Mouse (Mus musculus) ES-E14 (cell line): ENCODE data around the gene Cox4i1. TPM values are rescaled to one million over a fixed set of nuclear protein-coding genes. Genes with fewer than 3 reads are reported as not detected.
A peak's percentile ranks its signal among the peaks of the same experiment; 100 is the strongest.

Source experiments
- DNase-seq: peaks from one replicate; pipeline ENCODE4 v3.0.0-alpha.2; 2013; ENCODE audit warnings: low read depth, low spot score
- H3K27ac ChIP-seq: 2 replicates; pipeline ENCODE4 v1.5.1; 2012; ENCODE audit warnings: low read depth, mild to moderate bottlenecking, low read length, moderate library complexity, mixed read lengths; ENCODE audit not compliant: poor library complexity, insufficient read depth, severe bottlenecking
- H3K36me3 ChIP-seq: 2 replicates; pipeline ENCODE4 v1.6.1; 2012; ENCODE audit warnings: mild to moderate bottlenecking, low read length, moderate library complexity, mixed read lengths; ENCODE audit not compliant: control insufficient read depth, poor library complexity, insufficient read depth, severe bottlenecking
- H3K4me1 ChIP-seq, 2 experiments: fragments of 150-350 bp in 1 of 2; sonication (generic) in 1 of 2; 2 replicates each; pipeline ENCODE4 v1.6.1; 2012; ENCODE audit warnings: low read length in 2 of 2, mild to moderate bottlenecking in 1 of 2, mixed read lengths in 1 of 2; ENCODE audit not compliant: control insufficient read depth in 2 of 2, insufficient read depth in 2 of 2, poor library complexity in 1 of 2
- H3K4me3 ChIP-seq, 2 experiments: fragments of 150-350 bp in 1 of 2; sonication (generic) in 1 of 2; 2 replicates each; pipeline ENCODE4 v1.5.1; 2012; ENCODE audit warnings: low read length in 2 of 2, low read depth in 1 of 2, mild to moderate bottlenecking in 1 of 2, mixed read lengths in 1 of 2; ENCODE audit not compliant: insufficient read depth in 1 of 2, poor library complexity in 1 of 2, severe bottlenecking in 1 of 2
- H3K9ac ChIP-seq: 2 replicates; pipeline ENCODE4 v1.6.1; 2012; ENCODE audit warnings: low read depth, mild to moderate bottlenecking, low read length, mixed read lengths; ENCODE audit not compliant: poor library complexity, insufficient read depth, severe bottlenecking
- H3K9me3 ChIP-seq: fragments of 150-350 bp; sonication (generic); 2 replicates; pipeline ENCODE4 v1.6.1; 2012; ENCODE audit warnings: low read depth, mild to moderate bottlenecking, low read length; ENCODE audit not compliant: control insufficient read depth, insufficient read depth
- CHD2 ChIP-seq: IDR thresholded peaks from 2 replicates; pipeline ENCODE4 v1.6.1; 2014; ENCODE audit warnings: mild to moderate bottlenecking, low read depth, low read length, inconsistent platforms
- HCFC1 ChIP-seq: IDR thresholded peaks from 2 replicates; pipeline ENCODE4 v1.6.1; 2012; ENCODE audit warnings: low read length, inconsistent platforms, borderline replicate concordance; ENCODE audit not compliant: insufficient read depth
- MAFK ChIP-seq: IDR thresholded peaks from 2 replicates; pipeline ENCODE4 v1.6.1; 2014; ENCODE audit warnings: mild to moderate bottlenecking, low read depth, low read length, inconsistent platforms; ENCODE audit not compliant: insufficient read depth
- ZC3H11A ChIP-seq: IDR thresholded peaks from 2 replicates; pipeline ENCODE4 v1.6.1; 2012; ENCODE audit warnings: low read depth, mild to moderate bottlenecking, inconsistent platforms, low read length, borderline replicate concordance
- ZNF384 ChIP-seq: IDR thresholded peaks from 2 replicates; pipeline ENCODE4 v1.6.1; 2012; ENCODE audit warnings: low read depth, low read length, inconsistent platforms
- in situ Hi-C, 2 experiments: fragments of 600-800 bp; cut with MboI; formaldehyde crosslinking; loops; one replicate each; pipeline ENCODE4 v1.15.1; 2025; ENCODE audit warnings: low sequenced_read_pairs in 2 of 2, inconsistent platforms in 1 of 2; ENCODE audit not compliant: unreplicated experiment in 2 of 2
- total RNA-seq: library from RNA; depleted of rRNA; stranded (reverse); fragments of 300-350 nt; gene quantifications from 2 replicates; pipeline ENCODE4 v1.2.3, GENCODE M21; 2012

Cox4i1 gene
- total RNA-seq, 1 experiment = 1,965 TPM

GRCm38 (mm10) chr8:120666807-120667470 is 1.1 kb upstream of the Cox4i1 start:
- no peak for TF ChIP-seq MAFK
- TF ChIP-seq HCFC1 = no peak
- TF ChIP-seq CHD2 = no peak
- no peak for TF ChIP-seq ZC3H11A
- TF ChIP-seq ZNF384 = no peak
- H3K9ac ChIP-seq = peak overlapping the region; percentile 98
- H3K27ac ChIP-seq = peak overlapping the region; percentile 57
- no peaks in the 10 kb centered on the region for H3K9me3 ChIP-seq
- H3K36me3 ChIP-seq = peaks cover 35% of the 10 kb centered on the region
- H3K4me3 ChIP-seq = peak overlapping the region; percentile 92 to 93
- in situ Hi-C loops = no loop called here
- H3K4me1 ChIP-seq = peaks cover 0 to 18% of the 10 kb centered on the region in 2 experiments; a peak in 1 of 4 replicates
- DNase-seq = no peak

GRCm38 (mm10) chr8:120668374-120668905 is 418 bp downstream of the Cox4i1 start, which contains the start of gene Emc8:
TSS of gene Emc8 (minus strand) at chr8:120668573.
- in situ Hi-C loops = no loop called here
- Histone ChIP-seq H3K9ac (peak within 1 kb of the TSS; percentile 98), H3K27ac (peak within 1 kb of the TSS; percentile 74), H3K4me1 (peaks cover 0 to 27% of the 10 kb centered on the region in 2 experiments; a peak in 2 of 4 replicates), H3K4me3 (peak within 1 kb of the TSS; percentile 93 to 97), H3K36me3 (peaks cover 50% of the 10 kb centered on the region), H3K9me3 (no peaks in the 10 kb centered on the region)
- no peak for TF ChIP-seq CHD2
- TF ChIP-seq ZC3H11A = no peak
- TF ChIP-seq ZNF384 = no peak
- no peak for TF ChIP-seq MAFK
- no peak for TF ChIP-seq HCFC1
- no peak for DNase-seq

GRCm38 (mm10) chr8:120671775-120672174 is 3.8 kb downstream of the Cox4i1 start:
- no peaks in the 10 kb centered on the region for H3K9me3 ChIP-seq
- H3K36me3 ChIP-seq = peaks cover 39% of the 10 kb centered on the region
- H3K4me3 ChIP-seq = no peak overlapping the region; a peak in 1 of 4 replicates
- peaks cover 0 to 12% of the 10 kb centered on the region in 2 experiments; a peak in 2 of 4 replicates for H3K4me1 ChIP-seq
- in situ Hi-C loops = no loop called here
- peak; percentile 73 for DNase-seq
- TF ChIP-seq CHD2 = no peak
- TF ChIP-seq ZC3H11A = no peak
- TF ChIP-seq HCFC1 = no peak
- no peak for TF ChIP-seq MAFK
- no peak for TF ChIP-seq ZNF384
- H3K27ac ChIP-seq = peak overlapping the region; percentile 72
- H3K9ac ChIP-seq = peak overlapping the region; percentile 8; the same call in 1 of the 2 replicates

- Histone ChIP-seq H3K36me3 (peaks cover 39% of the 10 kb centered on the region), H3K4me3 (peak overlapping the region in 1 of 2 experiments; percentile 0; a peak in 1 of 4 replicates), H3K9me3 (no peaks in the 10 kb centered on the region), H3K27ac (peak overlapping the region; percentile 72; the same call in 1 of the 2 replicates), H3K9ac (0 out of 2 replicates have a peak overlapping the region, but pooled peaks have one; percentile 8), H3K4me1 (peaks cover 0 to 12% of the 10 kb centered on the region in 2 experiments; a peak in 2 of 4 replicates)
- no peak for DNase-seq
- in situ Hi-C loops = no loop called here
- TF ChIP-seq HCFC1 (no peak), CHD2 (no peak), ZNF384 (no peak), ZC3H11A (no peak), MAFK (no peak)
Observed at GRCm38 (mm10) chr8:120672626-120673229, 4.7 kb downstream of the Cox4i1 start.
